Mouse (Mus musculus): Measurements from ENCODE around the gene Nuak2. TPM values are rescaled to one million over a fixed set of nuclear protein-coding genes. Genes with fewer than 3 reads are reported as not detected.

Gene Nuak2
- polyA plus RNA-seq, 1 experiment, result 1.1 TPM

DNA sequence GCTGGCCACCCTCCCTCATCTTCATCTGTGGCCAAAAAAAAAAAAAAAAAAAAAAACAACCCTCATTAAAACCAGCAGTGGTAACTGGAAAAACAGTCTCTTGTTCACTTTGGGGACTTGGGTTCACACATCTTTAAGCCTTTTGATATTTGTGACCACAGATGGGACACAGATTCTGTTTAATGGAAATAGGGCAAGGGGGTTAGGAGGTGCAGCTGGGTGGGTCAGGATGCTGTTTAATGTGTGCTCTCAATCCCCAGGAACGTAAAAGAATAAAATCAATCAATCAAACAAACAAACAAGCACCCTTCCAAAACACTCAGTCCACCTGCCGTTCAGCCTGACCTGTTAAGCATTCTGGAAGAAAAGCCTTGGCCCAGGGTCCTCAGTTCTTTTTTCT, 17.3 kb downstream of the Nuak2 start:
- TF ChIP-seq POLR2A (IDR thresholded peaks at IDR 0.05; ENCODE audit: extremely low read depth, insufficient read depth, low read length) (no peak), CTCF (IDR thresholded peaks at IDR 0.05; ENCODE audit: extremely low read depth, insufficient read depth, low read length) (no peak)
- H3K4me1 ChIP-seq (ENCODE audit: control insufficient read depth, insufficient read depth, low read length), result no peaks in the 10 kb centered on the region
- H3K27ac ChIP-seq (ENCODE audit: insufficient read depth, low read length), result no peak overlapping the region
- no peak overlapping the region for H3K4me3 ChIP-seq (ENCODE audit: insufficient read depth, low read length)

DNA sequence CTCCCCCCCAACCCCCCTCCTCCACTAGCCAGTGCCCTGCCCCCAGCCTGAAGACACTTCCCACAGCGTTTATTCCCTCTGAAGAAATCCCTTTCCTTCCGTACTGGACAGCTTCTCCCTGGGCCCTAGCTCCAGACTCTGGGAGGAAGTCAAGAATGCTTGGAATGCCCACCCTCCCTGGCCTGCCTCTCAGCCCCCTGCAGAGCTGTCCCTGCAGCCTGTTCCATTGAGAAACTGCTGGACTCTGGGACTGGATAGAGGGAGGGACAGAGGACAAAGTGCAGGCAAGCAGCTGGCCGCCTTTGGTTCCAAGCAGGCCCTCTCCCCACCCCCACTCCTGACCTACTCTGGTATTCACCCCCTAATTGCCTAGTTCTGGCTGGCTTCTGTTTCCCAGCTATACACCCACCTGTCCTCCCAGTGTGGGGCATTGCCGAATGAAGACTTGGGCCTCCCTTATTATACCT, 17.8 kb downstream of the Nuak2 start:
- Histone ChIP-seq H3K4me3 (ENCODE audit: insufficient read depth, low read length) (no peak overlapping the region), H3K27ac (ENCODE audit: insufficient read depth, low read length) (no peak overlapping the region), H3K4me1 (ENCODE audit: control insufficient read depth, insufficient read depth, low read length) (no peaks in the 10 kb centered on the region)
- TF ChIP-seq POLR2A (IDR thresholded peaks at IDR 0.05; ENCODE audit: extremely low read depth, insufficient read depth, low read length), result no peak

GRCm38 (mm10) chr1:132334178-132334801, 18.4 kb downstream of the Nuak2 start:
- TF ChIP-seq CTCF (IDR thresholded peaks at IDR 0.05; ENCODE audit: extremely low read depth, insufficient read depth, low read length) (no peak), POLR2A (IDR thresholded peaks at IDR 0.05; ENCODE audit: extremely low read depth, insufficient read depth, low read length) (no peak)
- Histone ChIP-seq H3K27ac (ENCODE audit: insufficient read depth, low read length) (no peak overlapping the region), H3K4me3 (ENCODE audit: insufficient read depth, low read length) (no peak overlapping the region), H3K4me1 (ENCODE audit: control insufficient read depth, insufficient read depth, low read length) (no peaks in the 10 kb centered on the region)

- TF ChIP-seq POLR2A (IDR thresholded peaks at IDR 0.05; ENCODE audit: extremely low read depth, insufficient read depth, low read length), result no peak
- TF ChIP-seq CTCF (IDR thresholded peaks at IDR 0.05; ENCODE audit: extremely low read depth, insufficient read depth, low read length), result no peak
These were observed 19.5 kb downstream of the Nuak2 start for GRCm38 (mm10) chr1:132335378-132335965.

GRCm38 (mm10) chr1:132336921-132337320, 21.0 kb downstream of the Nuak2 start:
- TF ChIP-seq POLR2A (IDR thresholded peaks at IDR 0.05; ENCODE audit: extremely low read depth, insufficient read depth, low read length) (no peak), CTCF (IDR thresholded peaks at IDR 0.05; ENCODE audit: extremely low read depth, insufficient read depth, low read length) (no peak)
- Histone ChIP-seq H3K4me3 (ENCODE audit: insufficient read depth, low read length) (no peak overlapping the region), H3K4me1 (ENCODE audit: control insufficient read depth, insufficient read depth, low read length) (no peaks in the 10 kb centered on the region), H3K27ac (ENCODE audit: insufficient read depth, low read length) (no peak overlapping the region)

More at GRCm38 (mm10) chr1:132335378-132335965, 19.5 kb downstream of the Nuak2 start:
- Histone ChIP-seq H3K4me3 (ENCODE audit: insufficient read depth, low read length) (no peak overlapping the region), H3K4me1 (ENCODE audit: control insufficient read depth, insufficient read depth, low read length) (no peaks in the 10 kb centered on the region), H3K27ac (ENCODE audit: insufficient read depth, low read length) (no peak overlapping the region)

GRCm38 (mm10) chr1:132338027-132338660, 22.2 kb downstream of the Nuak2 start:
- H3K4me1 ChIP-seq (ENCODE audit: control insufficient read depth, insufficient read depth, low read length), result no peaks in the 10 kb centered on the region
- no peak overlapping the region for H3K27ac ChIP-seq (ENCODE audit: insufficient read depth, low read length)
- H3K4me3 ChIP-seq (ENCODE audit: insufficient read depth, low read length), result no peak overlapping the region
- TF ChIP-seq POLR2A (IDR thresholded peaks at IDR 0.05; ENCODE audit: extremely low read depth, insufficient read depth, low read length) (no peak), CTCF (IDR thresholded peaks at IDR 0.05; ENCODE audit: extremely low read depth, insufficient read depth, low read length) (no peak)

GRCm38 (mm10) chr1:132341731-132342501, 26.0 kb downstream of the Nuak2 start:
- Histone ChIP-seq H3K4me1 (ENCODE audit: control insufficient read depth, insufficient read depth, low read length) (no peaks in the 10 kb centered on the region), H3K4me3 (ENCODE audit: insufficient read depth, low read length) (no peak overlapping the region), H3K27ac (ENCODE audit: insufficient read depth, low read length) (no peak overlapping the region)
- TF ChIP-seq CTCF (IDR thresholded peaks at IDR 0.05; ENCODE audit: extremely low read depth, insufficient read depth, low read length) (no peak), POLR2A (IDR thresholded peaks at IDR 0.05; ENCODE audit: extremely low read depth, insufficient read depth, low read length) (no peak)

- TF ChIP-seq CTCF (IDR thresholded peaks at IDR 0.05; ENCODE audit: extremely low read depth, insufficient read depth, low read length) (no peak), POLR2A (IDR thresholded peaks at IDR 0.05; ENCODE audit: extremely low read depth, insufficient read depth, low read length) (no peak)
- no peak overlapping the region for H3K27ac ChIP-seq (ENCODE audit: insufficient read depth, low read length)
- no peak overlapping the region for H3K4me3 ChIP-seq (ENCODE audit: insufficient read depth, low read length)
- H3K4me1 ChIP-seq (ENCODE audit: control insufficient read depth, insufficient read depth, low read length), result no peaks in the 10 kb centered on the region
These were observed 26.6 kb downstream of the Nuak2 start for GRCm38 (mm10) chr1:132342518-132342917.

- TF ChIP-seq POLR2A (IDR thresholded peaks at IDR 0.05; ENCODE audit: extremely low read depth, insufficient read depth, low read length) (no peak), CTCF (IDR thresholded peaks at IDR 0.05; ENCODE audit: extremely low read depth, insufficient read depth, low read length) (no peak)
- no peak overlapping the region for H3K4me3 ChIP-seq (ENCODE audit: insufficient read depth, low read length)
- no peaks in the 10 kb centered on the region for H3K4me1 ChIP-seq (ENCODE audit: control insufficient read depth, insufficient read depth, low read length)
- H3K27ac ChIP-seq (ENCODE audit: insufficient read depth, low read length), result no peak overlapping the region
These were observed 27.3 kb downstream of the Nuak2 start for GRCm38 (mm10) chr1:132343191-132343590.

All from cortical plate, adult 2 months (tissue).